Mouse (Mus musculus) Muller cell, postnatal 12 days (primary cell): ENCODE measurements around the gene Ehd2.

Experiments used
- DNase-seq: peaks from one replicate; pipeline ENCODE4 v3.0.0-alpha.2; 2015; ENCODE audit errors: inconsistent ontology term

Ehd2 gene

GRCm38 (mm10) chr7:15975451-15975850 lies 8.1 kb upstream of the Ehd2 start:
- DNase-seq = no peak

- peak; percentile 56 for DNase-seq
These were observed 7.3 kb upstream of the Ehd2 start for GRCm38 (mm10) chr7:15974712-15975111.

GRCm38 (mm10) chr7:15972247-15972646 lies 4.9 kb upstream of the Ehd2 start:
- DNase-seq = no peak

- DNase-seq = no peak
These were observed 2.3 kb upstream of the Ehd2 start for GRCm38 (mm10) chr7:15969674-15970073.

- DNase-seq = no peak
These were observed 955 bp upstream of the Ehd2 start for GRCm38 (mm10) chr7:15968322-15968721.

GRCm38 (mm10) chr7:15966489-15966888 lies 878 bp downstream of the Ehd2 start:
- DNase-seq = no peak

GRCm38 (mm10) chr7:15963798-15964652 lies 3.3 kb downstream of the Ehd2 start:
- DNase-seq = no peak

GRCm38 (mm10) chr7:15962311-15963288 lies 4.8 kb downstream of the Ehd2 start:
- peak; percentile 97 for DNase-seq

GRCm38 (mm10) chr7:15961798-15962197 lies 5.6 kb downstream of the Ehd2 start:
- DNase-seq = no peak

GRCm38 (mm10) chr7:15961239-15961638 lies 6.1 kb downstream of the Ehd2 start:
- no peak for DNase-seq

- peak; percentile 79 for DNase-seq
These were observed 6.7 kb downstream of the Ehd2 start for GRCm38 (mm10) chr7:15960691-15961090.

- peak; percentile 71 for DNase-seq
These were observed 11.2 kb downstream of the Ehd2 start for GRCm38 (mm10) chr7:15956143-15956542.

- DNase-seq = no peak
These were observed 11.9 kb downstream of the Ehd2 start for GRCm38 (mm10) chr7:15955509-15955908.

- no peak for DNase-seq
These were observed 12.4 kb downstream of the Ehd2 start for GRCm38 (mm10) chr7:15954978-15955443.

- no peak for DNase-seq
These were observed 12.9 kb downstream of the Ehd2 start for GRCm38 (mm10) chr7:15954436-15954835.

GRCm38 (mm10) chr7:15953307-15954074 lies 13.9 kb downstream of the Ehd2 start:
- no peak for DNase-seq

GRCm38 (mm10) chr7:15952416-15952815 lies 15.0 kb downstream of the Ehd2 start:
- peak; percentile 20 for DNase-seq

- no peak for DNase-seq
These were observed 17.4 kb downstream of the Ehd2 start for GRCm38 (mm10) chr7:15950008-15950407.

GRCm38 (mm10) chr7:15949216-15949790 lies 18.1 kb downstream of the Ehd2 start:
- no peak for DNase-seq

- DNase-seq = peak; percentile 99
These were observed 18.9 kb downstream of the Ehd2 start for GRCm38 (mm10) chr7:15948381-15948941.
